Mouse (Mus musculus): ENCODE data around the gene Arl4c. TPM values are rescaled to one million over a fixed set of nuclear protein-coding genes. Genes with fewer than 3 reads are reported as not detected.

Arl4c gene
- polyA plus RNA-seq (2015; fragmentation: Nextera tagmentation; extraction: Ambion mirVana) = 41.3 and 42.8 TPM in 2 replicates

- WGBS = under 1% methylated on average over 88 of the region's 91 CpGs
- Histone ChIP-seq H3K9me3 (no peaks in the 10 kb centered on the region), H3K36me3 (peaks cover 9% of the 10 kb centered on the region), H3K9ac (peak within 1 kb of the TSS; percentile 99), H3K4me3 (peak within 1 kb of the TSS; percentile 96), H3K27ac (peak within 1 kb of the TSS; percentile 98), H3K4me1 (replicated peaks) (peaks cover 31% of the 10 kb centered on the region), H3K4me2 (peak within 1 kb of the TSS; percentile 72), H3K27me3 (0 out of 2 replicates have a peak, but pooled peaks cover 5% of the 10 kb centered on the region)
- peak; percentile 84 for ATAC-seq (ENCODE audit: low FRiP score)
These were observed at the start of gene Arl4c for GRCm38 (mm10) chr1:88701870-88702661. Gene Arl4c (minus strand): TSS chr1:88702221.

- no peaks in the 10 kb centered on the region for H3K9me3 ChIP-seq
- ATAC-seq (ENCODE audit: low FRiP score) = no peak
- WGBS = 70% methylated on average over 6 of the region's 6 CpGs
- H3K4me3 ChIP-seq = no peak overlapping the region
- no peak overlapping the region for H3K9ac ChIP-seq
- no peaks in the 10 kb centered on the region for H3K27me3 ChIP-seq
- H3K27ac ChIP-seq = no peak overlapping the region
- no peaks in the 10 kb centered on the region for H3K36me3 ChIP-seq
- H3K4me1 ChIP-seq (replicated peaks) = peaks cover 18% of the 10 kb centered on the region
- no peak overlapping the region for H3K4me2 ChIP-seq
These were observed 49.3 kb upstream of the Arl4c start for GRCm38 (mm10) chr1:88751332-88751731.

GRCm38 (mm10) chr1:88750576-88750975, 48.6 kb upstream of the Arl4c start:
- ATAC-seq (ENCODE audit: low FRiP score) = no peak
- H3K36me3 ChIP-seq = no peaks in the 10 kb centered on the region
- peaks cover 15% of the 10 kb centered on the region for H3K4me1 ChIP-seq (replicated peaks)
- H3K4me3 ChIP-seq = no peak overlapping the region
- no peaks in the 10 kb centered on the region for H3K27me3 ChIP-seq
- no peak overlapping the region for H3K9ac ChIP-seq
- 80% methylated on average over 7 of the region's 7 CpGs for WGBS
- no peak overlapping the region for H3K27ac ChIP-seq
- H3K9me3 ChIP-seq = no peaks in the 10 kb centered on the region
- no peak overlapping the region for H3K4me2 ChIP-seq

GRCm38 (mm10) chr1:88750126-88750525, 48.1 kb upstream of the Arl4c start:
- H3K4me1 ChIP-seq (replicated peaks) = peaks cover 15% of the 10 kb centered on the region
- H3K27ac ChIP-seq = no peak overlapping the region
- no peak overlapping the region for H3K4me2 ChIP-seq
- ATAC-seq (ENCODE audit: low FRiP score) = no peak
- H3K9me3 ChIP-seq = no peaks in the 10 kb centered on the region
- WGBS = 88% methylated on average over 3 of the region's 3 CpGs
- no peak overlapping the region for H3K4me3 ChIP-seq
- H3K27me3 ChIP-seq = no peaks in the 10 kb centered on the region
- no peaks in the 10 kb centered on the region for H3K36me3 ChIP-seq
- no peak overlapping the region for H3K9ac ChIP-seq

GRCm38 (mm10) chr1:88749106-88749505, 47.1 kb upstream of the Arl4c start:
- no peak overlapping the region for H3K4me2 ChIP-seq
- H3K4me1 ChIP-seq (replicated peaks) = peaks cover 15% of the 10 kb centered on the region
- H3K9me3 ChIP-seq = no peaks in the 10 kb centered on the region
- no peaks in the 10 kb centered on the region for H3K27me3 ChIP-seq
- H3K36me3 ChIP-seq = no peaks in the 10 kb centered on the region
- 79% methylated on average over 8 of the region's 8 CpGs for WGBS
- no peak for ATAC-seq (ENCODE audit: low FRiP score)
- no peak overlapping the region for H3K27ac ChIP-seq
- no peak overlapping the region for H3K4me3 ChIP-seq
- H3K9ac ChIP-seq = no peak overlapping the region

- 8% methylated on average over 8 of the region's 8 CpGs for WGBS
- no peaks in the 10 kb centered on the region for H3K36me3 ChIP-seq
- H3K9ac ChIP-seq = no peak overlapping the region
- peak; percentile 85 for ATAC-seq (ENCODE audit: low FRiP score)
- H3K27me3 ChIP-seq = no peaks in the 10 kb centered on the region
- H3K4me3 ChIP-seq = no peak overlapping the region
- H3K9me3 ChIP-seq = no peaks in the 10 kb centered on the region
- no peak overlapping the region for H3K27ac ChIP-seq
- no peak overlapping the region for H3K4me2 ChIP-seq
- no peaks in the 10 kb centered on the region for H3K4me1 ChIP-seq (replicated peaks)
These were observed 43.2 kb upstream of the Arl4c start for GRCm38 (mm10) chr1:88745256-88745655.

- ATAC-seq (ENCODE audit: low FRiP score) = no peak
- H3K36me3 ChIP-seq = no peaks in the 10 kb centered on the region
- H3K4me3 ChIP-seq = no peak overlapping the region
- WGBS = 77% methylated on average over 8 of the region's 8 CpGs
- no peaks in the 10 kb centered on the region for H3K4me1 ChIP-seq (replicated peaks)
- H3K27ac ChIP-seq = no peak overlapping the region
- no peak overlapping the region for H3K9ac ChIP-seq
- no peaks in the 10 kb centered on the region for H3K9me3 ChIP-seq
- no peaks in the 10 kb centered on the region for H3K27me3 ChIP-seq
- no peak overlapping the region for H3K4me2 ChIP-seq
These were observed 42.2 kb upstream of the Arl4c start for GRCm38 (mm10) chr1:88744261-88744660.

GRCm38 (mm10) chr1:88742372-88742771, 40.4 kb upstream of the Arl4c start:
- 52% methylated on average over 7 of the region's 7 CpGs for WGBS
- H3K4me2 ChIP-seq = no peak overlapping the region
- no peak overlapping the region for H3K9ac ChIP-seq
- no peaks in the 10 kb centered on the region for H3K4me1 ChIP-seq (replicated peaks)
- no peak overlapping the region for H3K27ac ChIP-seq
- no peak overlapping the region for H3K4me3 ChIP-seq
- ATAC-seq (ENCODE audit: low FRiP score) = no peak
- H3K9me3 ChIP-seq = no peaks in the 10 kb centered on the region
- H3K27me3 ChIP-seq = no peaks in the 10 kb centered on the region
- no peaks in the 10 kb centered on the region for H3K36me3 ChIP-seq

- H3K36me3 ChIP-seq = no peaks in the 10 kb centered on the region
- no peak overlapping the region for H3K9ac ChIP-seq
- no peak overlapping the region for H3K27ac ChIP-seq
- no peak overlapping the region for H3K4me2 ChIP-seq
- H3K27me3 ChIP-seq = no peaks in the 10 kb centered on the region
- ATAC-seq (ENCODE audit: low FRiP score) = no peak
- H3K4me3 ChIP-seq = no peak overlapping the region
- WGBS = 88% methylated on average over 4 of the region's 4 CpGs
- no peaks in the 10 kb centered on the region for H3K4me1 ChIP-seq (replicated peaks)
- no peaks in the 10 kb centered on the region for H3K9me3 ChIP-seq
These were observed 37.5 kb upstream of the Arl4c start for GRCm38 (mm10) chr1:88739546-88739945.

- no peaks in the 10 kb centered on the region for H3K36me3 ChIP-seq
- H3K4me3 ChIP-seq = no peak overlapping the region
- H3K27ac ChIP-seq = no peak overlapping the region
- no peaks in the 10 kb centered on the region for H3K9me3 ChIP-seq
- H3K4me1 ChIP-seq (replicated peaks) = no peaks in the 10 kb centered on the region
- H3K9ac ChIP-seq = no peak overlapping the region
- WGBS = 76% methylated on average over 3 of the region's 3 CpGs
- ATAC-seq (ENCODE audit: low FRiP score) = no peak
- H3K27me3 ChIP-seq = no peaks in the 10 kb centered on the region
- no peak overlapping the region for H3K4me2 ChIP-seq
These were observed 36.9 kb upstream of the Arl4c start for GRCm38 (mm10) chr1:88738931-88739330.

- no peak overlapping the region for H3K9ac ChIP-seq
- no peaks in the 10 kb centered on the region for H3K4me1 ChIP-seq (replicated peaks)
- no peaks in the 10 kb centered on the region for H3K36me3 ChIP-seq
- no peak overlapping the region for H3K4me2 ChIP-seq
- H3K9me3 ChIP-seq = no peaks in the 10 kb centered on the region
- no peak overlapping the region for H3K4me3 ChIP-seq
- no peaks in the 10 kb centered on the region for H3K27me3 ChIP-seq
- no peak overlapping the region for H3K27ac ChIP-seq
- no peak for ATAC-seq (ENCODE audit: low FRiP score)
- WGBS = 75% methylated on average over 1 of the region's 1 CpGs
These were observed 27.5 kb upstream of the Arl4c start for GRCm38 (mm10) chr1:88729496-88729895.

GRCm38 (mm10) chr1:88727369-88727768, 25.3 kb upstream of the Arl4c start:
- Histone ChIP-seq H3K9me3 (no peaks in the 10 kb centered on the region; the same call in 1 of the 2 replicates), H3K9ac (no peak overlapping the region), H3K4me2 (no peak overlapping the region), H3K27me3 (no peaks in the 10 kb centered on the region), H3K27ac (no peak overlapping the region), H3K4me3 (no peak overlapping the region), H3K4me1 (replicated peaks) (no peaks in the 10 kb centered on the region), H3K36me3 (no peaks in the 10 kb centered on the region)
- no peak for ATAC-seq (ENCODE audit: low FRiP score)
- 100% methylated on average over 1 of the region's 1 CpGs for WGBS

- 96% methylated on average over 1 of the region's 1 CpGs for WGBS
- Histone ChIP-seq H3K9ac (no peak overlapping the region), H3K4me1 (replicated peaks) (no peaks in the 10 kb centered on the region), H3K4me2 (no peak overlapping the region), H3K27me3 (no peaks in the 10 kb centered on the region), H3K9me3 (no peaks in the 10 kb centered on the region; the same call in 1 of the 2 replicates), H3K4me3 (no peak overlapping the region), H3K36me3 (no peaks in the 10 kb centered on the region), H3K27ac (no peak overlapping the region)
- no peak for ATAC-seq (ENCODE audit: low FRiP score)
These were observed 23.7 kb upstream of the Arl4c start for GRCm38 (mm10) chr1:88725716-88726115.
